Mouse (Mus musculus) lung, embryonic 14.5 days (tissue): Measurements from ENCODE around the gene Exd1. TPM values are rescaled to one million over a fixed set of nuclear protein-coding genes. Genes with fewer than 3 reads are reported as not detected.

Experiments
- ATAC-seq: fragments of 200-750 bp; cut with Nextera tagmentation; 2 replicates; pipeline ENCODE4 v1.8.0; 2017; ENCODE audit warnings: mild to moderate bottlenecking, moderate TSS enrichment, moderate library complexity; ENCODE audit not compliant: insufficient read depth
- DNase-seq: peaks from one replicate; pipeline ENCODE4 v3.0.0-alpha.2; 2015
- H3K27ac ChIP-seq: fragments of 300-500 bp; sonication (generic); 2 replicates; pipeline ENCODE4 v1.5.1; 2014; ENCODE audit warnings: low read depth, mild to moderate bottlenecking, moderate library complexity
- H3K27me3 ChIP-seq: fragments of 300-500 bp; sonication (generic); 2 replicates; pipeline ENCODE4 v1.6.1; 2014; ENCODE audit warnings: low read length, control low read depth; ENCODE audit not compliant: insufficient read depth
- H3K36me3 ChIP-seq: fragments of 300-500 bp; sonication (generic); 2 replicates; pipeline ENCODE4 v1.6.1; 2014; ENCODE audit warnings: control low read depth; ENCODE audit not compliant: insufficient read depth
- H3K4me1 ChIP-seq: fragments of 300-500 bp; sonication (generic); 2 replicates; pipeline ENCODE4 v1.6.1; 2014; ENCODE audit warnings: antibody characterized with exemption, control low read depth; ENCODE audit not compliant: insufficient read depth
- H3K4me2 ChIP-seq: fragments of 300-500 bp; sonication (generic); 2 replicates; pipeline ENCODE4 v1.6.1; 2014; ENCODE audit warnings: mild to moderate bottlenecking
- H3K4me3 ChIP-seq: fragments of 300-500 bp; sonication (generic); 2 replicates; pipeline ENCODE4 v1.5.1; 2014; ENCODE audit warnings: low read depth, low read length
- H3K9ac ChIP-seq: fragments of 300-500 bp; sonication (generic); 2 replicates; pipeline ENCODE4 v1.6.1; 2014
- H3K9me3 ChIP-seq: fragments of 300-500 bp; sonication (generic); 2 replicates; pipeline ENCODE4 v1.6.1; 2016; ENCODE audit warnings: low read depth, low read length, control low read depth
- CTCF ChIP-seq: IDR thresholded peaks from 2 replicates; pipeline ENCODE4 v1.5.1; 2016; ENCODE audit warnings: antibody characterized with exemption, low read depth
- WGBS: fragments of 180-500 bp; shearing (Covaris S2); extraction: QIAGEN DNeasy Blood & Tissue Kit; methylation state at CpG from one replicate; pipeline ENCODE4 v1.1.7; 2014; 5-methylcytosine and 5-hydroxymethylcytosine counted together
- polyA plus RNA-seq: library from polyadenylated mRNA; unstranded; fragments of >200 nt; fragmentation: Nextera tagmentation; extraction: Ambion mirVana; gene quantifications from 2 replicates; pipeline ENCODE4 v1.2.1, GENCODE M21; 2014

Gene Exd1
- polyA plus RNA-seq, 1 experiment from 2014 or later: 0.17 TPM

DNA sequence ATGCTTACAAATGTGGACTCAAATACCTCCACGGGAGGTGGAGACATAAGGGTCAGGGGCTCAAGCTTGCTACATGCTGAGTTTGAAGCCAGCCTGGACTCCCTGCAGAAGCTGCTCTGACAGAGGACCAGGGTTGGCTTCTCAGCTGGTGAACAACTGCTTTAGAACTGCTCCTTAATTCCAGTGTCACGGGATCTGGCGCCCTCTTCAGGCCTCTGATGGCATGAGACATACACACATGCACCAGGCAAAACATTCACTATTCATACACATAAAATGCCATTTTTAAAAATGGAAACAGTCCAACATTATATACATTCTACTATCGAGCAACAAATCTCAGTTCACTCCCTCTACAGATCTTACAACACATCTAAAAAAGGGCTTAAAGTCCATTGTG, 40.0 kb upstream of the Exd1 start:
- WGBS: 14% methylated on average over 4 of the region's 4 CpGs
- Histone ChIP-seq H3K4me3 (no peak overlapping the region), H3K4me2 (no peak overlapping the region), H3K4me1 (no peaks in the 10 kb centered on the region), H3K27ac (no peak overlapping the region), H3K36me3 (0 out of 2 replicates have a peak, but pooled peaks cover 3% of the 10 kb centered on the region), H3K9ac (no peak overlapping the region), H3K27me3 (no peaks in the 10 kb centered on the region), H3K9me3 (no peaks in the 10 kb centered on the region)
- TF ChIP-seq CTCF: peak; percentile 78
- no peak for ATAC-seq
- DNase-seq: peak; percentile 79

DNA sequence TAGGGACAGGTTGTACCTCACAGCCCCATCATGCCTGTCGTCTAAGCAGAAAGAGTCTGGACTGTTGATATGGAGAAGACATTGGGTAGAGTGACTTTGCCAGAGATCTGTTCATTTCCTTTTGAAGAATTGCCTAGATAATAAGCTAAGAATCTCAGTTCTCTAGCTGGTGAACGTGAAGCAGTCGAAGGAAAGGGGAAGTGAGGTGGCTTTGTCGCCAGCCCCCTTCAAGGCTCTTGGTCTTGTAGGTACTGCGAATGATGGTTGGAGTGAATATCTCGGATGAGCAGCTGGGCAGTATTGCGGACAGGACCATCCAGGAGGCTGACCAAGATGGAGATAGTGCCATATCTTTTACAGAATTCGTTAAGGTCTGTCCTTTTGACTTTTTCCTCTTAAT, 36.9 kb upstream of the Exd1 start:
- Histone ChIP-seq H3K36me3 (0 out of 2 replicates have a peak, but pooled peaks cover 3% of the 10 kb centered on the region), H3K4me1 (no peaks in the 10 kb centered on the region), H3K27ac (no peak overlapping the region), H3K9me3 (no peaks in the 10 kb centered on the region), H3K9ac (no peak overlapping the region), H3K4me2 (no peak overlapping the region), H3K4me3 (no peak overlapping the region), H3K27me3 (no peaks in the 10 kb centered on the region)
- TF ChIP-seq CTCF: no peak
- ATAC-seq (no peak), DNase-seq (no peak)
- WGBS: 85% methylated on average over 8 of the region's 8 CpGs

DNA sequence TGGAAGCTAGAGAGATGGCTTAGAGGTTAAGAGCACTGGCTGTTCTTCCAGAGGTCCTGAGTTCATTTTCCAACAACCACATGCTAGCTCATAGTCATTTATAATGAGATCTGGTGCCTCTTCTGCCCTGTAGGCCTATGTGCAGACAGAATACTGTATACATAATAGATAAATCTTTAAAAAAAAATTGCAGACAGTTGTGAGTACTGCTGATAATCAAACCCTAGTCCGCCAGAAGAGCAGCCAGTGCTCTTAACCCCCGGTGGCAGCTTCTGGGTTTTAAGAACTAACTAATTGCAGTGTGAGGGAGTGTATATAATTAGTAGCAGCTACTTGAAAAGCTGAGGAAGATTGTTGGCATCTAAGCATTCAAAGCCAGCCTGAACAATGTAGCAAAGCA, 36.0 kb upstream of the Exd1 start:
- Histone ChIP-seq H3K4me3 (no peak overlapping the region), H3K4me1 (no peaks in the 10 kb centered on the region), H3K9me3 (no peaks in the 10 kb centered on the region), H3K27ac (no peak overlapping the region), H3K4me2 (no peak overlapping the region), H3K27me3 (no peaks in the 10 kb centered on the region), H3K36me3 (0 out of 2 replicates have a peak, but pooled peaks cover 3% of the 10 kb centered on the region), H3K9ac (no peak overlapping the region)
- TF ChIP-seq CTCF: no peak
- 58% methylated on average over 2 of the region's 2 CpGs for WGBS
- ATAC-seq (no peak), DNase-seq (no peak)

DNA sequence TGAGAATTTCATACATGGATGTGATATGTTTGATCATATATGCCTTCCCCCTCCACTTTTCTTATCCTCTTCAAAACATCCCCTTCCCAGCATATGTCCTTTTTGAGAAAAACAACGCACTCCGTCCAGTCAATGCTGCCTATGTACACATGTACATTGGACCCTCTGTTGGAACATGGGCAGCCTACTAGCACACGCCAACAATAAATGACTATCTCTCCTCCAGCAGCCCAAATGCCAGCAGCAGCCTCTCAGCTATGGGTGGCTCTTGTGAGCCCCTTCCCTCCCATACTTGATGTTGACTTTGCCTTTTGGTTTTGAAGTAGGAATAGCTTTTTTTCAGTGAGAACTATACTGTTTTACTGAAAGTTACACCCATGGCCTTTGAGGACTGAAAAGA, 34.1 kb upstream of the Exd1 start:
- Histone ChIP-seq H3K4me2 (no peak overlapping the region), H3K4me1 (no peaks in the 10 kb centered on the region), H3K4me3 (no peak overlapping the region), H3K9ac (no peak overlapping the region), H3K27me3 (no peaks in the 10 kb centered on the region), H3K9me3 (no peaks in the 10 kb centered on the region), H3K36me3 (0 out of 2 replicates have a peak, but pooled peaks cover 3% of the 10 kb centered on the region), H3K27ac (no peak overlapping the region)
- no peak for TF ChIP-seq CTCF
- ATAC-seq (no peak), DNase-seq (no peak)
- WGBS: 95% methylated on average over 3 of the region's 3 CpGs

DNA sequence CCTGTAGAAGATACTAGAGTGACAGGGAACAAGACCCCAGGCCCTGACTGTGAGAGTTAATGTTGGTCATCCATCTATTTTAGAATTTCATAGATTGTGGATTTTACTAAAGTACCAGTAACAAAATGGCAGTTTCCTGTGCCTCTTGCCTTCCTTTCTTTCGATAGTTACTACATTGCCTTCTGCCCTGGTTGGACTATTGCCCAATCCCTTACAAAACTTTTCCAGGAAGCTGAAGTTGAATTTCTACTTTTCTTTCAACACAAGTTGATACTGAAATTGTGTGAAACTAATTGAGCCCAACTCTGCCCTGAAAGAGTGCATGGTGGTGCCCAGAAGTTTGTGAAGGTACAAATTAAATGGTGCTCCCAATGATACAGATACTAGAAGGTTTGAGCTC, 25.0 kb upstream of the Exd1 start:
- no peaks in the 10 kb centered on the region for H3K27me3 ChIP-seq
- H3K9me3 ChIP-seq: no peaks in the 10 kb centered on the region
- no peak for TF ChIP-seq CTCF
- no peak overlapping the region for H3K4me2 ChIP-seq
- 80% methylated on average over 1 of the region's 1 CpGs for WGBS
- no peaks in the 10 kb centered on the region for H3K4me1 ChIP-seq
- H3K36me3 ChIP-seq: 0 out of 2 replicates have a peak, but pooled peaks cover 7% of the 10 kb centered on the region
- ATAC-seq (no peak), DNase-seq (no peak)
- no peak overlapping the region for H3K27ac ChIP-seq
- no peak overlapping the region for H3K9ac ChIP-seq
- H3K4me3 ChIP-seq: no peak overlapping the region

DNA sequence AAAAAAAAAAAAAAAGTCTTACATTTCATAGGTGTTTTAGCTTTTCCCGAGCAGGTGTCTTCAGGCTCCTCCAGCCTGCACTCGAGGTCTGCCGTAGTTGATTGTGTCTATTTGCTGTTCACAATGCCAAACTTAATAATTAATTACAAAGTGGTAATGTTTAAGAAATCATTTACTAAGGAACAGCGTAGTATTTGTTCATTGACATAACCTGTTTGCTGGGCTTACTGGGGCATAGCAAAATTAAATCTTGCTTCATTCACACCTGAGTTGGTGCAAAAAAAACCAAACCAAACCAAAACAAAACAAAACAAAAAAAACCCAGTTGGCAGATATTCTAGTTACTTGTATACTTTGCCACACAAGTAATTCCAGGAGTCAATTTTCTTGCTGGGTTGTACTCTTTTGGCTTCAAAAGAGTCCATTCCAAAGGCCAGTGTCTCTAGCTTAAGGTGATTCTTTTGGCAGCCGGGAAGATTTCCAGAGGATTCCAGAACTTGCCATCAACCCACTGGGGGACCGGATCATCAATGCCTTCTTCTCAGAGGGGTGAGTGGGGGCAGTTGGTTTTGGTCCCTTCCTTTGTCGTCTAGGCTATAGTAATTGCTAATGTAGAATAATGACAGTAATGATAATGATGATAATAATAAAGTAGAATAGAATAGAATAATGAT, 18.9 kb upstream of the Exd1 start:
- peaks cover 10% of the 10 kb centered on the region; the same call in 1 of the 2 replicates for H3K36me3 ChIP-seq
- H3K4me3 ChIP-seq: no peak overlapping the region
- DNase-seq: no peak
- no peaks in the 10 kb centered on the region for H3K9me3 ChIP-seq
- no peaks in the 10 kb centered on the region for H3K27me3 ChIP-seq
- ATAC-seq: no peak
- H3K4me1 ChIP-seq: no peaks in the 10 kb centered on the region
- H3K4me2 ChIP-seq: no peak overlapping the region
- H3K9ac ChIP-seq: no peak overlapping the region
- 83% methylated on average over 7 of the region's 7 CpGs for WGBS
- TF ChIP-seq CTCF: no peak
- no peak overlapping the region for H3K27ac ChIP-seq

DNA sequence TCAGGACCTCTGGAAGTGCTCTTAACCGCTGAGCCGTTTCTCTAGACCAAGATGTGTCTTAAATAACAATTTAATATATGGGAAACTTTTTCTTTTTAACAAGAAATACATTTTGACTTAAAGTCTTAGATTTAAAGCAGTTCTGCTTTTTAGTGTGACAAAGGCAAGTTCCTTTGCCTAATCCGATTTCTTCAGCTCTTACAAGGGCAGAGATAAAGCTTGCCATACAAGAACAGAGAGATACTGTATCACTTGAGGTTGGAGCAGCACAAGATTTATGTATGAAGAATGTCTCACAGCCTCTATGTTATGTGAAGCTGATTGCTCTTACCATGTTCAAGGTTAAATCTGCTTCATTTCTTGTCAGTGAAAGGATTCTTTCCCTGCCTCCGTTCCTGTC, 17.9 kb upstream of the Exd1 start:
- no peak overlapping the region for H3K9ac ChIP-seq
- no peaks in the 10 kb centered on the region for H3K9me3 ChIP-seq
- H3K27ac ChIP-seq: no peak overlapping the region
- DNase-seq (no peak), ATAC-seq (no peak)
- peaks cover 10% of the 10 kb centered on the region; the same call in 1 of the 2 replicates for H3K36me3 ChIP-seq
- no peak overlapping the region for H3K4me3 ChIP-seq
- no peak for TF ChIP-seq CTCF
- H3K4me2 ChIP-seq: no peak overlapping the region
- H3K4me1 ChIP-seq: no peaks in the 10 kb centered on the region
- H3K27me3 ChIP-seq: no peaks in the 10 kb centered on the region
- 89% methylated on average over 4 of the region's 4 CpGs for WGBS
